Mouse (Mus musculus) limb, embryonic 15.5 days (tissue): Measurements from ENCODE around the gene Slc15a5. TPM values are rescaled to one million over a fixed set of nuclear protein-coding genes. Genes with fewer than 3 reads are reported as not detected.

Experiments
- ATAC-seq: fragments of 200-750 bp; cut with Nextera tagmentation; 2 replicates; pipeline ENCODE4 v1.8.0; 2017; ENCODE audit warnings: low read depth, moderate TSS enrichment; ENCODE audit not compliant: insufficient number of reproducible peaks, low FRiP score, low TSS enrichment
- H3K27ac ChIP-seq: fragments of 300-500 bp; sonication (generic); 2 replicates; pipeline ENCODE4 v1.5.1; 2015; ENCODE audit warnings: moderate library complexity, mild to moderate bottlenecking, inconsistent platforms
- H3K27me3 ChIP-seq: fragments of 300-500 bp; sonication (generic); 2 replicates; pipeline ENCODE4 v1.6.1; 2015; ENCODE audit warnings: inconsistent platforms
- H3K36me3 ChIP-seq: fragments of 300-500 bp; sonication (generic); 2 replicates; pipeline ENCODE4 v1.6.1; 2015; ENCODE audit warnings: inconsistent platforms
- H3K4me1 ChIP-seq: fragments of 300-500 bp; sonication (generic); 2 replicates; pipeline ENCODE4 v1.6.1; 2015; ENCODE audit warnings: inconsistent platforms
- H3K4me2 ChIP-seq: fragments of 300-500 bp; sonication (generic); 2 replicates; pipeline ENCODE4 v1.6.1; 2015; ENCODE audit warnings: mild to moderate bottlenecking, inconsistent platforms
- H3K4me3 ChIP-seq: fragments of 300-500 bp; sonication (generic); 2 replicates; pipeline ENCODE4 v1.5.1; 2015; ENCODE audit warnings: mild to moderate bottlenecking, inconsistent platforms
- H3K9ac ChIP-seq: fragments of 300-500 bp; sonication (generic); 2 replicates; pipeline ENCODE4 v1.6.1; 2015; ENCODE audit warnings: inconsistent platforms
- H3K9me3 ChIP-seq: fragments of 300-500 bp; sonication (generic); 2 replicates; pipeline ENCODE4 v1.6.1; 2016; ENCODE audit warnings: inconsistent platforms
- WGBS: fragments of 180-500 bp; shearing (Covaris S2); methylation state at CpG from one replicate; pipeline ENCODE4 v1.1.7; 2015; 5-methylcytosine and 5-hydroxymethylcytosine counted together
- polyA plus RNA-seq: library from polyadenylated mRNA; unstranded; fragments of >200 nt; fragmentation: Nextera tagmentation; extraction: Ambion mirVana; gene quantifications from 2 replicates; pipeline ENCODE4 v1.2.1, GENCODE M21; 2015

Slc15a5 gene
- polyA plus RNA-seq, 1 experiment from 2014 or later = not detected

- Histone ChIP-seq H3K27me3 (no peaks in the 10 kb centered on the region), H3K27ac (no peak overlapping the region), H3K36me3 (no peaks in the 10 kb centered on the region), H3K9me3 (no peaks in the 10 kb centered on the region), H3K4me2 (no peak overlapping the region), H3K4me1 (no peaks in the 10 kb centered on the region), H3K4me3 (no peak overlapping the region), H3K9ac (no peak overlapping the region)
- ATAC-seq = no peak
- 79% methylated on average over 9 of the region's 9 CpGs for WGBS
Measured at GRCm38 (mm10) chr6:138053686-138054085, 26.0 kb downstream of the Slc15a5 start.

GRCm38 (mm10) chr6:138045364-138045763 is 34.4 kb downstream of the Slc15a5 start:
- 86% methylated on average over 2 of the region's 2 CpGs for WGBS
- Histone ChIP-seq H3K27me3 (no peaks in the 10 kb centered on the region), H3K4me2 (no peak overlapping the region), H3K36me3 (no peaks in the 10 kb centered on the region), H3K9ac (no peak overlapping the region), H3K9me3 (no peaks in the 10 kb centered on the region), H3K4me3 (no peak overlapping the region), H3K4me1 (no peaks in the 10 kb centered on the region), H3K27ac (no peak overlapping the region)
- ATAC-seq = no peak

GRCm38 (mm10) chr6:138042891-138043290 is 36.8 kb downstream of the Slc15a5 start:
- 91% methylated on average over 5 of the region's 5 CpGs for WGBS
- no peak for ATAC-seq
- no peak overlapping the region for H3K4me2 ChIP-seq

DNA sequence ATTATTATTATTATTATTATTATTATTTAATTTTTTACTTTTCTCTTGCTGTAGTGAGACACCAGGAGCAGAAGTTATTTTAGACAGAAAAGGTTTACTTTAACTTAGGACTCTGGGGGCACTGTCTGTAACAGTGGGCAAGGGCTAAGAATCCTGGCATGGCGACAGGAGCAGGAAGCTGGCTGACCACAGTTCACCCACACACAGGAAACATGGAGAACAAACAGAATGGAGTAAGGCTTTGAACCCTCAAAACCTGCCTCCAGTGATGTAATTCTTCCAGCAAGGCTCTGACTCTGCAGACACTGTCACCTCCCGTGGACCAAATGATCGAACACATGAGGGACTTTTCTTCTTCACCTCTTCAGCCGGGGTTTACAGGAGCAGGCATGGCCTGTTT is 37.9 kb downstream of the Slc15a5 start:
- Histone ChIP-seq H3K36me3 (no peaks in the 10 kb centered on the region), H3K4me1 (no peaks in the 10 kb centered on the region), H3K4me2 (no peak overlapping the region), H3K27ac (no peak overlapping the region), H3K4me3 (no peak overlapping the region), H3K27me3 (no peaks in the 10 kb centered on the region), H3K9me3 (no peaks in the 10 kb centered on the region), H3K9ac (no peak overlapping the region)
- 80% methylated on average over 4 of the region's 4 CpGs for WGBS
- no peak for ATAC-seq

More at GRCm38 (mm10) chr6:138042891-138043290, 36.8 kb downstream of the Slc15a5 start:
- Histone ChIP-seq H3K9ac (no peak overlapping the region), H3K27me3 (no peaks in the 10 kb centered on the region), H3K27ac (no peak overlapping the region), H3K9me3 (no peaks in the 10 kb centered on the region), H3K4me3 (no peak overlapping the region), H3K36me3 (no peaks in the 10 kb centered on the region), H3K4me1 (no peaks in the 10 kb centered on the region)

GRCm38 (mm10) chr6:138037587-138037986 is 42.1 kb downstream of the Slc15a5 start:
- no peak overlapping the region for H3K27ac ChIP-seq
- H3K9ac ChIP-seq = no peak overlapping the region
- WGBS = 85% methylated on average over 5 of the region's 5 CpGs
- no peaks in the 10 kb centered on the region for H3K36me3 ChIP-seq
- no peaks in the 10 kb centered on the region for H3K4me1 ChIP-seq
- H3K4me2 ChIP-seq = no peak overlapping the region
- no peaks in the 10 kb centered on the region for H3K27me3 ChIP-seq
- ATAC-seq = no peak
- no peaks in the 10 kb centered on the region for H3K9me3 ChIP-seq
- no peak overlapping the region for H3K4me3 ChIP-seq

GRCm38 (mm10) chr6:138036891-138037290 is 42.8 kb downstream of the Slc15a5 start:
- WGBS = 90% methylated on average over 12 of the region's 12 CpGs
- Histone ChIP-seq H3K9me3 (no peaks in the 10 kb centered on the region), H3K4me3 (no peak overlapping the region), H3K36me3 (no peaks in the 10 kb centered on the region), H3K27ac (no peak overlapping the region), H3K4me1 (no peaks in the 10 kb centered on the region), H3K27me3 (no peaks in the 10 kb centered on the region), H3K9ac (no peak overlapping the region), H3K4me2 (no peak overlapping the region)
- ATAC-seq = no peak

- no peak for ATAC-seq
Measured at GRCm38 (mm10) chr6:138016898-138017297, 62.8 kb downstream of the Slc15a5 start.

GRCm38 (mm10) chr6:138014976-138015674 is 64.6 kb downstream of the Slc15a5 start:
- Histone ChIP-seq H3K4me2 (no peak overlapping the region), H3K27ac (no peak overlapping the region), H3K4me3 (no peak overlapping the region), H3K36me3 (no peaks in the 10 kb centered on the region), H3K9ac (no peak overlapping the region), H3K9me3 (no peaks in the 10 kb centered on the region), H3K4me1 (no peaks in the 10 kb centered on the region), H3K27me3 (no peaks in the 10 kb centered on the region)
- ATAC-seq = no peak
- 83% methylated on average over 16 of the region's 16 CpGs for WGBS

More at GRCm38 (mm10) chr6:138016898-138017297, 62.8 kb downstream of the Slc15a5 start:
- Histone ChIP-seq H3K27ac (no peak overlapping the region), H3K4me3 (no peak overlapping the region), H3K4me1 (no peaks in the 10 kb centered on the region), H3K4me2 (no peak overlapping the region), H3K9ac (no peak overlapping the region), H3K27me3 (no peaks in the 10 kb centered on the region), H3K9me3 (no peaks in the 10 kb centered on the region), H3K36me3 (no peaks in the 10 kb centered on the region)

DNA sequence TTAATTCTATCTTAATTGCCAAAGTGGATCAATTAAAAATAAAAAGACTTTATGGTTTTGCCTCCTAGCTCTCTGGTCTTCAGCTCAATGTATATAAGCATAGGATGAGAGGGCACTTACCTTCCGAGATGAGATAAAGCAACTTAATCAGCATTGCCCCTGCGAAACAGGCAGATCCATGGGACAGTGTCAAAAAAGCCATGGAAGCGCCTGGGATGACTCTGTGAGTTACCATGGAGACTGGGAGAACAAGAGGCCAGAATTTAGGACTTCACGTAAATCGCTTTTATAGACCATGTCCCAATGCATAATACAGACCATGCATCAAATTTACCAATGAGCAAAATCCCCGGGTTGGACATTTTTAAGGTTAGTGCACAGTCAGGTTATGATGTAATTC is 67.8 kb downstream of the Slc15a5 start:
- Histone ChIP-seq H3K9ac (no peak overlapping the region), H3K27me3 (no peaks in the 10 kb centered on the region), H3K4me1 (no peaks in the 10 kb centered on the region), H3K9me3 (no peaks in the 10 kb centered on the region), H3K4me2 (no peak overlapping the region), H3K4me3 (no peak overlapping the region), H3K36me3 (no peaks in the 10 kb centered on the region), H3K27ac (no peak overlapping the region)
- no peak for ATAC-seq
- WGBS = 84% methylated on average over 6 of the region's 6 CpGs

- Histone ChIP-seq H3K9ac (no peak overlapping the region), H3K4me2 (no peak overlapping the region), H3K9me3 (no peaks in the 10 kb centered on the region), H3K27ac (no peak overlapping the region), H3K4me3 (no peak overlapping the region), H3K36me3 (no peaks in the 10 kb centered on the region), H3K27me3 (no peaks in the 10 kb centered on the region), H3K4me1 (no peaks in the 10 kb centered on the region)
- ATAC-seq = no peak
- 81% methylated on average over 6 of the region's 6 CpGs for WGBS
Measured at GRCm38 (mm10) chr6:138007705-138008104, 72.0 kb downstream of the Slc15a5 start.

- no peaks in the 10 kb centered on the region for H3K4me1 ChIP-seq
- no peak overlapping the region for H3K27ac ChIP-seq
- 66% methylated on average over 27 of the region's 27 CpGs for WGBS
- no peak overlapping the region for H3K9ac ChIP-seq
- H3K9me3 ChIP-seq = no peaks in the 10 kb centered on the region
- H3K36me3 ChIP-seq = no peaks in the 10 kb centered on the region
- no peaks in the 10 kb centered on the region for H3K27me3 ChIP-seq
- no peak overlapping the region for H3K4me2 ChIP-seq
- no peak overlapping the region for H3K4me3 ChIP-seq
- no peak for ATAC-seq
Measured at GRCm38 (mm10) chr6:138006525-138007251, 73.0 kb downstream of the Slc15a5 start.

- no peak overlapping the region for H3K4me3 ChIP-seq
- no peaks in the 10 kb centered on the region for H3K27me3 ChIP-seq
- ATAC-seq = no peak
- no peak overlapping the region for H3K9ac ChIP-seq
- H3K27ac ChIP-seq = no peak overlapping the region
- no peaks in the 10 kb centered on the region for H3K4me1 ChIP-seq
- H3K4me2 ChIP-seq = no peak overlapping the region
- no peaks in the 10 kb centered on the region for H3K9me3 ChIP-seq
- H3K36me3 ChIP-seq = no peaks in the 10 kb centered on the region
Measured at GRCm38 (mm10) chr6:137989853-137990252, 89.9 kb downstream of the Slc15a5 start.
